Comparison of ENCODE assay signal across 16 mouse cellular contexts in genomic region chr9:50590856-50591518, GRCm38 (mm10). TPM values are rescaled to one million over a fixed set of nuclear protein-coding genes. Genes with fewer than 3 reads are reported as not detected.
A peak's percentile ranks its signal among the peaks of the same experiment; 100 is the strongest.
DNase-seq lines count a peak whose midpoint lies in the region; ATAC-seq and TF ChIP-seq lines count a peak whose summit lies in the region.
"Had no signal": no experiment of that assay in that cellular context is flagged by ENCODE, and none has a peak within 500 bp of the region (broad histone marks: within the 10 kb centered on the region; RNA-seq: fewer than 3 reads in every experiment).

No protein-coding gene starts in this region.

- 69% methylated on average over 10 of the region's 10 CpGs for WGBS in embryonic facial prominence, embryonic 14.5 days
- 80% methylated on average over 10 of the region's 10 CpGs for WGBS in embryonic facial prominence, embryonic 10.5 days
- WGBS in thymus, adult 2 months = 50% methylated on average over 10 of the region's 10 CpGs
- WGBS in stomach, postnatal 0 days = 60% methylated on average over 10 of the region's 10 CpGs
- 74% methylated on average over 10 of the region's 10 CpGs for WGBS in kidney, embryonic 16.5 days

- peak; percentile 13 for DNase-seq in embryonic facial prominence, embryonic 14.5 days (ENCODE audit: low spot score)
- no peak for DNase-seq in embryonic facial prominence, embryonic 10.5 days (ENCODE audit: low spot score)
- DNase-seq in thymus, postnatal 4 days = peak; percentile 25
- no peak for DNase-seq in thymus, adult 2 months
- DNase-seq in stomach, postnatal 0 days (ENCODE audit: low spot score) = no peak
- DNase-seq in right cerebral cortex, adult 2 months (ENCODE audit: low spot score in 2 of 2) = no peak
- DNase-seq: cerebellum, adult 9-10 months; liver, embryonic 13.5 days had no signal

- no peak for ATAC-seq in embryonic facial prominence, embryonic 14.5 days (ENCODE audit: low read depth)
- ATAC-seq in granulocyte monocyte progenitor cell, adult 5-6 weeks (replicated peaks; ENCODE audit: poor library complexity, severe bottlenecking) = peak; percentile 78
- peak; percentile 38 for ATAC-seq in stomach, postnatal 0 days (ENCODE audit: low FRiP score, low TSS enrichment)
- no peak for ATAC-seq in kidney, embryonic 16.5 days (ENCODE audit: low FRiP score, low TSS enrichment)
- ATAC-seq: intestine, postnatal 0 days; midbrain, embryonic 16.5 days had no signal

- no peak overlapping the region for H3K27ac ChIP-seq in embryonic facial prominence, embryonic 14.5 days (replicated peaks; ENCODE audit: low read depth, low read length)
- no peak overlapping the region for H3K27ac ChIP-seq in embryonic facial prominence, embryonic 10.5 days (replicated peaks)
- no peak overlapping the region for H3K27ac ChIP-seq in thymus, adult 2 months (ENCODE audit: control insufficient read depth, insufficient read depth, low read length)
- peak overlapping the region; percentile 49 for H3K27ac ChIP-seq in stomach, postnatal 0 days (replicated peaks)
- H3K27ac ChIP-seq in kidney, embryonic 16.5 days (ENCODE audit: low read length) = no peak overlapping the region
- H3K27ac ChIP-seq: embryonic facial prominence, embryonic 15.5 days; heart, embryonic 15.5 days; liver, embryonic 13.5 days had no signal

- H3K4me1 ChIP-seq in embryonic facial prominence, embryonic 14.5 days (ENCODE audit: control insufficient read depth, insufficient read depth, low read length) = no peaks in the 10 kb centered on the region
- no peaks in the 10 kb centered on the region for H3K4me1 ChIP-seq in embryonic facial prominence, embryonic 10.5 days
- peaks cover 4% of the 10 kb centered on the region for H3K4me1 ChIP-seq in thymus, adult 2 months (replicated peaks; ENCODE audit: control insufficient read depth, insufficient read depth, low read length)
- H3K4me1 ChIP-seq in stomach, postnatal 0 days (replicated peaks; ENCODE audit: control insufficient read depth, insufficient read depth) = no peaks in the 10 kb centered on the region
- 0 out of 2 replicates have a peak, but pooled peaks cover 3% of the 10 kb centered on the region for H3K4me1 ChIP-seq in kidney, embryonic 16.5 days (ENCODE audit: insufficient read depth, low read length)
- H3K4me1 ChIP-seq: embryonic facial prominence, embryonic 15.5 days; heart, embryonic 15.5 days had no signal

- no peak overlapping the region for H3K4me3 ChIP-seq in embryonic facial prominence, embryonic 14.5 days (ENCODE audit: low read depth, low read length)
- H3K4me3 ChIP-seq in embryonic facial prominence, embryonic 10.5 days = no peak overlapping the region
- no peak overlapping the region for H3K4me3 ChIP-seq in thymus, adult 2 months (ENCODE audit: control insufficient read depth, insufficient read depth, low read length)
- H3K4me3 ChIP-seq in stomach, postnatal 0 days (ENCODE audit: low read depth, low read length) = no peak overlapping the region
- H3K4me3 ChIP-seq in kidney, embryonic 16.5 days (ENCODE audit: low read length) = no peak overlapping the region
- H3K4me3 ChIP-seq: embryonic facial prominence, embryonic 15.5 days; heart, embryonic 15.5 days; liver, embryonic 13.5 days had no signal

- no peaks in the 10 kb centered on the region for H3K9me3 ChIP-seq in embryonic facial prominence, embryonic 14.5 days (ENCODE audit: control insufficient read depth, low read length)
- H3K9me3 ChIP-seq in embryonic facial prominence, embryonic 10.5 days = no peaks in the 10 kb centered on the region
- no peaks in the 10 kb centered on the region for H3K9me3 ChIP-seq in stomach, postnatal 0 days (ENCODE audit: control insufficient read depth, low read length)
- H3K9me3 ChIP-seq in kidney, embryonic 16.5 days (ENCODE audit: low read length) = no peaks in the 10 kb centered on the region
- H3K9me3 ChIP-seq: embryonic facial prominence, embryonic 15.5 days; heart, embryonic 15.5 days; liver, embryonic 13.5 days had no signal

- no peak for TF ChIP-seq CTCF in thymus, adult 2 months (IDR thresholded peaks at IDR 0.05; ENCODE audit: borderline replicate concordance, control insufficient read depth, extremely low read depth, insufficient read depth, low read length, poor library complexity)
- TF ChIP-seq CTCF in stomach, postnatal 0 days (IDR thresholded peaks at IDR 0.05; ENCODE audit: low read depth) = no peak

- no peak overlapping the region for H3K4me2 ChIP-seq in embryonic facial prominence, embryonic 14.5 days (ENCODE audit: low read depth, low read length)
- H3K4me2 ChIP-seq in stomach, postnatal 0 days (replicated peaks; ENCODE audit: low read depth) = no peak overlapping the region
- no peak overlapping the region for H3K4me2 ChIP-seq in kidney, embryonic 16.5 days (replicated peaks; ENCODE audit: low read depth, low read length)
- H3K4me2 ChIP-seq: embryonic facial prominence, embryonic 15.5 days; heart, embryonic 15.5 days; liver, embryonic 13.5 days had no signal

- H3K27me3 ChIP-seq in embryonic facial prominence, embryonic 14.5 days (replicated peaks; ENCODE audit: control insufficient read depth, insufficient read depth, low read length) = no peaks in the 10 kb centered on the region
- H3K27me3 ChIP-seq in embryonic facial prominence, embryonic 10.5 days (replicated peaks; ENCODE audit: low read depth, poor library complexity, severe bottlenecking) = no peaks in the 10 kb centered on the region
- H3K27me3 ChIP-seq in thymus, adult 2 months (ENCODE audit: control insufficient read depth, insufficient read depth, low read length) = no peaks in the 10 kb centered on the region
- no peaks in the 10 kb centered on the region for H3K27me3 ChIP-seq in stomach, postnatal 0 days (ENCODE audit: control insufficient read depth, insufficient read depth, low read length)
- H3K27me3 ChIP-seq in kidney, embryonic 16.5 days (ENCODE audit: insufficient read depth, low read length) = no peaks in the 10 kb centered on the region
- H3K27me3 ChIP-seq: embryonic facial prominence, embryonic 15.5 days; heart, embryonic 15.5 days; liver, embryonic 13.5 days had no signal

- H3K9ac ChIP-seq in embryonic facial prominence, embryonic 14.5 days (ENCODE audit: low read depth, low read length) = no peak overlapping the region
- no peak overlapping the region for H3K9ac ChIP-seq in stomach, postnatal 0 days (ENCODE audit: low read length)
- no peak overlapping the region for H3K9ac ChIP-seq in kidney, embryonic 16.5 days (replicated peaks; ENCODE audit: low read length)
- H3K9ac ChIP-seq: embryonic facial prominence, embryonic 15.5 days; heart, embryonic 15.5 days; liver, embryonic 13.5 days had no signal

- peaks cover 11% of the 10 kb centered on the region for H3K36me3 ChIP-seq in embryonic facial prominence, embryonic 14.5 days (ENCODE audit: control insufficient read depth, insufficient read depth, low read length)
- H3K36me3 ChIP-seq in embryonic facial prominence, embryonic 10.5 days (replicated peaks) = peaks cover 15% of the 10 kb centered on the region
- H3K36me3 ChIP-seq in thymus, adult 2 months (ENCODE audit: control insufficient read depth, insufficient read depth, low read length) = no peaks in the 10 kb centered on the region; the same call in 1 of the 2 replicates
- no peaks in the 10 kb centered on the region for H3K36me3 ChIP-seq in stomach, postnatal 0 days (ENCODE audit: control insufficient read depth, insufficient read depth, low read length)
- peaks cover 10% of the 10 kb centered on the region; the same call in 1 of the 2 replicates for H3K36me3 ChIP-seq in kidney, embryonic 16.5 days (ENCODE audit: insufficient read depth, low read length)

- no peak for TF ChIP-seq POLR2A in thymus, adult 2 months (IDR thresholded peaks at IDR 0.05; ENCODE audit: control insufficient read depth, extremely low read depth, insufficient read depth, low read length, poor library complexity)

- TF ChIP-seq EP300 in stomach, postnatal 0 days (optimal IDR thresholded peaks at IDR 0.05) = no peak

RNA-seq across cellular contexts. Expression of gene Sdhd, which starts 12.6 kb away (rescaled TPM):
- polyA plus RNA-seq in embryonic facial prominence, embryonic 14.5 days (2014; fragmentation: Nextera tagmentation; extraction: Ambion mirVana) = 300 and 330 TPM in 2 replicates
- polyA plus RNA-seq in embryonic facial prominence, embryonic 10.5 days (2016; fragmentation: Nextera tagmentation; extraction: Ambion mirVana) = 312 and 315 TPM in 2 replicates
- polyA plus RNA-seq in thymus, adult 2 months (2012; rRNA removed) = 197 and 210 TPM in 2 replicates
- total RNA-seq in granulocyte monocyte progenitor cell, adult 5-6 weeks (2014; fragmentation: Nextera tagmentation) = 172 and 230 TPM in 2 replicates
- 178 and 221 TPM in 2 replicates for total RNA-seq in granulocyte monocyte progenitor cell, adult 5-6 weeks (2017)
- 425 and 428 TPM in 2 replicates for polyA plus RNA-seq in stomach, postnatal 0 days (2015; fragmentation: Nextera tagmentation; extraction: Ambion mirVana)
- polyA plus RNA-seq in kidney, embryonic 16.5 days (2015; fragmentation: Nextera tagmentation; extraction: Ambion mirVana) = 417 and 453 TPM in 2 replicates

RNA-seq across cellular contexts. Expression of gene Timm8b, which starts 12.7 kb away (rescaled TPM):
- polyA plus RNA-seq in embryonic facial prominence, embryonic 14.5 days (2014; fragmentation: Nextera tagmentation; extraction: Ambion mirVana) = 239 and 285 TPM in 2 replicates
- polyA plus RNA-seq in embryonic facial prominence, embryonic 10.5 days (2016; fragmentation: Nextera tagmentation; extraction: Ambion mirVana) = 316 and 320 TPM in 2 replicates
- 126 and 168 TPM in 2 replicates for polyA plus RNA-seq in thymus, adult 2 months (2012; rRNA removed)
- 134 and 159 TPM in 2 replicates for total RNA-seq in granulocyte monocyte progenitor cell, adult 5-6 weeks (2014; fragmentation: Nextera tagmentation)
- total RNA-seq in granulocyte monocyte progenitor cell, adult 5-6 weeks (2017) = 238 and 258 TPM in 2 replicates
- polyA plus RNA-seq in stomach, postnatal 0 days (2015; fragmentation: Nextera tagmentation; extraction: Ambion mirVana) = 252 and 278 TPM in 2 replicates
- polyA plus RNA-seq in kidney, embryonic 16.5 days (2015; fragmentation: Nextera tagmentation; extraction: Ambion mirVana) = 232 and 245 TPM in 2 replicates

RNA-seq across cellular contexts. Expression of gene Pih1d2, which starts 26.1 kb away (rescaled TPM):
- 3.2 and 5.8 TPM in 2 replicates for polyA plus RNA-seq in embryonic facial prominence, embryonic 14.5 days (2014; fragmentation: Nextera tagmentation; extraction: Ambion mirVana)
- 7.4 and 7.7 TPM in 2 replicates for polyA plus RNA-seq in embryonic facial prominence, embryonic 10.5 days (2016; fragmentation: Nextera tagmentation; extraction: Ambion mirVana)
- polyA plus RNA-seq in thymus, adult 2 months (2012; rRNA removed) = 0.69 and 0.85 TPM in 2 replicates
- total RNA-seq in granulocyte monocyte progenitor cell, adult 5-6 weeks (2014; fragmentation: Nextera tagmentation) = 0.41 and 1.5 TPM in 2 replicates
- 0.41 and 7.5 TPM in 2 replicates for total RNA-seq in granulocyte monocyte progenitor cell, adult 5-6 weeks (2017)
- 2.2 and 3.2 TPM in 2 replicates for polyA plus RNA-seq in stomach, postnatal 0 days (2015; fragmentation: Nextera tagmentation; extraction: Ambion mirVana)
- 4.9 and 5.3 TPM in 2 replicates for polyA plus RNA-seq in kidney, embryonic 16.5 days (2015; fragmentation: Nextera tagmentation; extraction: Ambion mirVana)

RNA-seq across cellular contexts. Expression of gene Nkapd1, which starts 26.3 kb away (rescaled TPM):
- 21.5 and 24.3 TPM in 2 replicates for polyA plus RNA-seq in embryonic facial prominence, embryonic 14.5 days (2014; fragmentation: Nextera tagmentation; extraction: Ambion mirVana)
- polyA plus RNA-seq in embryonic facial prominence, embryonic 10.5 days (2016; fragmentation: Nextera tagmentation; extraction: Ambion mirVana) = 22.4 and 23.3 TPM in 2 replicates
- polyA plus RNA-seq in thymus, adult 2 months (2012; rRNA removed) = 8.5 and 8.9 TPM in 2 replicates
- total RNA-seq in granulocyte monocyte progenitor cell, adult 5-6 weeks (2014; fragmentation: Nextera tagmentation) = 26.3 and 29.6 TPM in 2 replicates
- 36.4 and 43.9 TPM in 2 replicates for total RNA-seq in granulocyte monocyte progenitor cell, adult 5-6 weeks (2017)
- 14.3 and 16.1 TPM in 2 replicates for polyA plus RNA-seq in stomach, postnatal 0 days (2015; fragmentation: Nextera tagmentation; extraction: Ambion mirVana)
- 17.0 and 17.9 TPM in 2 replicates for polyA plus RNA-seq in kidney, embryonic 16.5 days (2015; fragmentation: Nextera tagmentation; extraction: Ambion mirVana)

RNA-seq across cellular contexts. Expression of gene Tex12, which starts 29.9 kb away (rescaled TPM):
- polyA plus RNA-seq in embryonic facial prominence, embryonic 14.5 days (2014; fragmentation: Nextera tagmentation; extraction: Ambion mirVana) = 0.21 TPM in 1 of 2 replicates, not detected in the other
- polyA plus RNA-seq in embryonic facial prominence, embryonic 10.5 days (2016; fragmentation: Nextera tagmentation; extraction: Ambion mirVana) = not detected in 2 replicates
- polyA plus RNA-seq in thymus, adult 2 months (2012; rRNA removed) = not detected in 2 replicates
- not detected in 2 replicates for total RNA-seq in granulocyte monocyte progenitor cell, adult 5-6 weeks (2014; fragmentation: Nextera tagmentation)
- total RNA-seq in granulocyte monocyte progenitor cell, adult 5-6 weeks (2017) = not detected in 2 replicates
- polyA plus RNA-seq in stomach, postnatal 0 days (2015; fragmentation: Nextera tagmentation; extraction: Ambion mirVana) = not detected in 2 replicates
- polyA plus RNA-seq in kidney, embryonic 16.5 days (2015; fragmentation: Nextera tagmentation; extraction: Ambion mirVana) = not detected in 2 replicates
- total RNA-seq: layer of hippocampus, postnatal 10 days had no signal
- polyA plus RNA-seq: embryonic facial prominence, embryonic 15.5 days; heart, embryonic 15.5 days; liver, embryonic 13.5 days; stomach, embryonic 14.5 days had no signal

Comparison
In these comparisons a context has a peak if more than half of its experiments do, and no peak if none do; other contexts are left out.
1. DNase-seq: peak in embryonic facial prominence, embryonic 14.5 days (single experiment) and thymus, postnatal 4 days (single experiment); none in embryonic facial prominence, embryonic 10.5 days (single experiment), thymus, adult 2 months (single experiment), stomach, postnatal 0 days (single experiment) and right cerebral cortex, adult 2 months (0 of 2).
2. ATAC-seq: peak in granulocyte monocyte progenitor cell, adult 5-6 weeks (single experiment) and stomach, postnatal 0 days (single experiment); none in embryonic facial prominence, embryonic 14.5 days (single experiment) and kidney, embryonic 16.5 days (single experiment).